Mouse (Mus musculus): ENCODE results near the gene Smcp.

DNA sequence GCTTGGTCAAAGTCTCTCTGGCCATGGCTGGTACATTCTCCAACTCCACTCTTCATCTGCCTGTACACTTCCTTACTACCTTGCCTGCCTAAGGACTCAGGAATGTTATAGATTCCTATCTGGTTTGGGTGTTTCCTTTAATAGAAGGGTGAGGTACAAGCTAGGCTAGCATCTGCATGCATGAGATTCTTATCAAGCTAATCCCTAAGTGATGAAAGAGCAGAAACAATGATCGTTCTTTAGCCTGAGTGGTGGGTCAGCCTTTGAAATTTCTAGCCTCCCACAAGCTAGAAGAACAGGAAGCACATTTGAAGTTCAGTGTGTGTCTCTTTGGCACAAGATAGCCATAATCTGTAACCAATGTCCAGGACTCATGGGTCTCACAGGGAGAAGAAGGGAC is 21.0 kb upstream of the Smcp start:
- no peak for TF ChIP-seq CTCF (conservative IDR thresholded peaks at IDR 0.05; ENCODE audit: insufficient read depth, insufficient read length, low read depth, low read length)
- TF ChIP-seq POLR2A (IDR thresholded peaks at IDR 0.05; ENCODE audit: low read depth, low read length): no peak
